Mouse (Mus musculus) CD4-positive naive resting alpha-beta T cell, adult 57 days (primary cell): ENCODE results near the gene Mrps18a. TPM values are rescaled to one million over a fixed set of nuclear protein-coding genes. Genes with fewer than 3 reads are reported as not detected.

Experiments used
- total RNA-seq: library from RNA; stranded (reverse); gene quantifications from one replicate; pipeline ENCODE4 v1.2.4, GENCODE M21; 2023

Gene Mrps18a
- 52.9 TPM for total RNA-seq

DNA sequence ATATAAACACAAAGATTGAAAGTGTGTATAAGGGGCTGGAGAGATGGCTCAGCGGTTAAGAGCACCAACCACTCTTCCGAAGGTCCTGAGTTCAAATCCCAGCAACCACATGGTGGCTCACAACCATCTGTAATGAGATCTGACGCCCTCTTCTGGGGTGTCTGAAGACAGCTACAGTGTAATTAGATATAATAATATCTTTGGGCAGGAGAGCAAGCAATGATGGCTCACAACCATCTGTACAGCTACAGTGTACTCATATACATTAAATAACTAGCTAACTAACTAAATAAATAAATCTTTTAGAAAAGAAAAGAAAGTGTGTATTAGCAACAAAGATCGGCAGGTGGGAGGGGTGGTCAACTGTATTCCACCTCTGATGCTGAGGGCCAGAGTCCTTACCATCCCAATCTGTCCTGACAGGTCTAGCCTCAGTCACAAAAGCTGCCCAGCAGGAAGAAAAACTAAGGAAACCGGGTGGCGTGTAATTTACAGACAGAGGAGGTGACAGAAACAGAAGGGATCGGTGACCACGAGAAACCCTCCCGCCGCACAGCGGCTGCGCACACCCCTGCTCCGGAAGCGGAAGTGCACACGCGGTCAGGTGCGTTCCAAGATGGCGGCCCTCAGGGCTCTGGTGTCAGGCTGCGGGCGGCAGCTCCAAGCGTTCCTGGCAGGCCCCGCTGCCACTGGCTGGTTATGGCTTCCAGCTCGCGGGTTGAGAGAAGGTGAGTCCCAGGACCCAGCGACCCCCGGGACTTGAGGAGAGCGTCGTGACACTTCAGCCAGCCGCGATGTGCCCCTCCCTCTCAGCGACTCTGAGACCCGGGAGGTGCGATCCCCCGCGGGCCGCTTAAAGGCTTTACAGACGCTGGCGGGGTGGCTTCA is at the start of gene Mrps18a:
Gene Mrps18a, plus strand, starts transcription at position 585 of the 888 bp plus-strand sequence.

GRCm38 (mm10) chr17:46143578-46144423 is 33.0 kb downstream of the Mrps18a start, which contains the start of gene Rsph9:
Rsph9 (minus strand) TSS chr17:46144216.

DNA sequence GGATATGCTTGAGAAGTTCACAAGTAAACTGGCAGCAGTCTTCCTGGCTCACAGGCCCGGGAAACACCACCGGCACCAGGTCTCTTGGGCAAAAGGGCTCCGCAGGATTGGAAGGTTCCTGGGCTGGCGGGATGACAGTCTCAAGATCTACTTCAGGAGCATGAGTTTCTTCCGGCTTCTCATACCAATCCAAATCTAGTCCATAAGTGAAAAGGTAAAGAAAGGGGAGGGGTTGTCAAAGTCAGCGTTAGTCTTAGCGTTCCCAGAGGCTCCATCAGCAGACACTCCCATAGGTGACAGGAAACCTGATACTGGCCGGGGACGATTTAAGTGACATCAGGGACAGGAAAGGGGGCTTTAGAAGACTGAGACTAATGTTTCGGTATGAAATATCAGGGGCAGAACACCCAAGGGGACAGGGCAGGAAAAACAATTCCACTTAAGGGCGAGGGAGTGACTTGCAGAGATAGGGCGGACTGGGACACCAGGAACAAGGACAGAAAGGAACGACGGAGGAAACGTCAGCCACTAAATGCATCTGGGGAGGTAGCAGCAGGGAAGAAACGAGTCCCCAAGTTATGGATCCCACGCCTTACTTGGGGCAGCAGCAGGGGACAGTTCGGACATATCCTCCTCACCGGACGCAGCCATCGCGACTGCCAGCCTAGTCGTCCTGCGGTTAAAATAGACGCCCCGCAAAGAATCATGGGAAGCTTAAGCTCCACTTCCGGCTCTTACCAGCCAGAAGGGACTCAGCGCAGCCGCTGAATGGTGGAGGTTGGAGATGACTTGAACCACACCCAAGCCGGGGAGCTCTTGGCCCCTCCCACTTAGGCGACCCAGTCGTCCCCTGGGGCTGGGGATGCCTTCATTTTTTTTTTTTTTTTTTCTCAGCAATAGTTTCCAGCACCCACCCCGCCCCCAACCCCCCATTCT is 42.3 kb downstream of the Mrps18a start, which contains the start of gene Mad2l1bp:
Gene Mad2l1bp, minus strand, starts transcription at position 707 of the 936 bp plus-strand sequence.

DNA sequence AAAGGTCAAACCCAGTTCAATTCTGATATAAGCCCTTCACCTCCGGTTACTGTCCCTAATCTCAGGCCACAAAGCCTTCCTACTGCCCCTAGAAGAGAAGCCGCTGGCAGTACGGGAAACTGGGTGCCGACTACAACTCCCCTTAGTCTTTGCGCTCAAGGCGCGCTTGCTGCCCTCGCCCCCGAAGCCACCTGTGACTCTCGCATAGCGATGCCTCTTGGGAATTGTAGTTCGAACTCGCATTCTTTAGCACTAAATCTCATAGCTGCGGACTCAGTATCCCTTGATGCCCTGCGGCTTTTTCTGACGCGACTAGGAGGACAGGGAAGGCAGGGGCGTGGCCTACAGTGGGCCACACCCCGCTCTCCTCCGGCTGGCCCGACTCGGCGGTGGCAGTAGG is 49.9 kb downstream of the Mrps18a start, which contains the start of gene Gtpbp2:
Gene Gtpbp2, plus strand, starts transcription at position 347 of the 400 bp plus-strand sequence.

Other genes with a start within 250 kb of the Mrps18a start
- gene Vegfa, start 78.6 kb upstream of the Mrps18a start, total RNA-seq: 3.5 TPM
- not detected for gene Rsph9, start 33.2 kb downstream of the Mrps18a start, total RNA-seq
- 26.2 TPM for gene Mad2l1bp, start 42.6 kb downstream of the Mrps18a start, total RNA-seq
- gene Gtpbp2, start 50.0 kb downstream of the Mrps18a start, total RNA-seq: 174 TPM
- gene Polh, start 91.7 kb downstream of the Mrps18a start, total RNA-seq: 13.6 TPM
- 36.9 TPM for gene Xpo5, start 91.8 kb downstream of the Mrps18a start, total RNA-seq
- gene Polr1c, start 137.1 kb downstream of the Mrps18a start, total RNA-seq: 60.4 TPM
- gene Yipf3, start 137.1 kb downstream of the Mrps18a start, total RNA-seq: 114 TPM
- gene Lrrc73, start 142.5 kb downstream of the Mrps18a start, total RNA-seq: 2.2 TPM
- 55.2 TPM for gene Tjap1, start 172.0 kb downstream of the Mrps18a start, total RNA-seq
- 0.44 TPM for gene Dlk2, start 186.4 kb downstream of the Mrps18a start, total RNA-seq
- 19.1 TPM for gene Abcc10, start 217.4 kb downstream of the Mrps18a start, total RNA-seq